Mouse (Mus musculus) urinary bladder, adult 18-20 months (tissue): Measurements from ENCODE around the gene Defb25.
"Not testable (repeated sequence)": the region's sequence is repeated elsewhere in the genome, so short reads cannot be mapped to it uniquely, and the experiment has no call there.

Experiments used
- DNase-seq, 2 experiments: peaks; one replicate each; pipeline ENCODE4 v3.0.0; 2022; ENCODE audit warnings: low spot score in 2 of 2, mixed read lengths in 2 of 2

Gene Defb25

DNA sequence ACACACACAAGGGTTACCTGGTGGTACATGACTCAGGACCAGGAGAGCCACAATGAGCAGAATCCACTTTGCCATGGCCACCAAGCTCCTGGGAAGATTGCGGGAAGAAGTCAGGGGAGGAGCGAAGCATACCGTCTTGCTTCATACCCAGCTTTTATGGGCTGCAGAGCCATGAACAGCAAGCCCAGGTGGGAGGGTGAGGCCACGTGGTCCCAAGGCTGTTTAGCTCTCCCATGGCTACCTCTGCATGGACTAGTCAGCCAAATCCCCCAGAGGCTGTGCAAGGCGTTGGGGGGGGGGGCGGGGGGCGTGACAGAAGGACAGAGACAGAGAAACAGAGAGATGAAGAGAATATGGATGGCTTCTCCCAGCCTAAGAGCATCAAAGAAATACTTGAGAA lies at the start of gene Defb25:
Gene Defb25 (minus strand): TSS at position 101 of the 400 bp plus-strand sequence.
- no peak for DNase-seq

DNA sequence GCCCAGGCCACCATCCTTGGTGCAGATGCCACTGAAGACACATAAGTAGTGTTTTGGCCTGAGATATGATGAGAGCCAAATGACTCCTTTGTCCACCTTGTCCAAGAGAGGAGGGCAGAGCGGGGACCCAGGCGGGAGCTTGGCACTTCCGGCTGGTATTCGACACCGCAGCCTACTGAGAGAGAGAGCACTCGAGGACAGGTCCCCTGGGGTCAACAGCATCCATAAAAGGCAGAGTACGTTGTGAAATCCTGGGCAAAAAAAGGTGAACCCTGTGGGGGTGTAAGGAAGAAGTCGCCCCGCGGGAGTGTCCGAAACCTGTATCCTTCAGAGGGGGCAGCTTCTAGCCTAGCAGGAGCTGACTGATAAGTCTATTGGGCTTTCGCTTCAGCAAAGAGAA lies 49.3 kb upstream of the Defb25 start:
- no peak for DNase-seq

DNA sequence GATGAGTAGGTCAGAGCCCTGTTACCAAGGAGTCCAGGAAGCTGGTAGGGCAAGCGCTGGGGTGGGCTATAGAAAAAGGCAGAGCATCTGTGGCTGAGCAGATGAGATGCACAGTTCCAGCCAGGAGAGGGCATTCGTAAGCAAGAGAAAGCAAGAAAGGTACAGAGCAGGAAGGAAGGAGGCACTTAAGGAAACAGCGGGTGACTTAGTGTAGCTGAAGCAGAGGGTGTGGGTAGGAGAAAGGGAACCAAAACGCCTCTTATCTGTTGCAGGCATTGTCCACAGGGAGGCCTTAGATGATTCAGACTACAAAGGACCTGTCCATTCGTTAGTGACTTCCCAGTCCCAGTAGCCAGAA lies 48.8 kb upstream of the Defb25 start:
- no peak for DNase-seq

DNA sequence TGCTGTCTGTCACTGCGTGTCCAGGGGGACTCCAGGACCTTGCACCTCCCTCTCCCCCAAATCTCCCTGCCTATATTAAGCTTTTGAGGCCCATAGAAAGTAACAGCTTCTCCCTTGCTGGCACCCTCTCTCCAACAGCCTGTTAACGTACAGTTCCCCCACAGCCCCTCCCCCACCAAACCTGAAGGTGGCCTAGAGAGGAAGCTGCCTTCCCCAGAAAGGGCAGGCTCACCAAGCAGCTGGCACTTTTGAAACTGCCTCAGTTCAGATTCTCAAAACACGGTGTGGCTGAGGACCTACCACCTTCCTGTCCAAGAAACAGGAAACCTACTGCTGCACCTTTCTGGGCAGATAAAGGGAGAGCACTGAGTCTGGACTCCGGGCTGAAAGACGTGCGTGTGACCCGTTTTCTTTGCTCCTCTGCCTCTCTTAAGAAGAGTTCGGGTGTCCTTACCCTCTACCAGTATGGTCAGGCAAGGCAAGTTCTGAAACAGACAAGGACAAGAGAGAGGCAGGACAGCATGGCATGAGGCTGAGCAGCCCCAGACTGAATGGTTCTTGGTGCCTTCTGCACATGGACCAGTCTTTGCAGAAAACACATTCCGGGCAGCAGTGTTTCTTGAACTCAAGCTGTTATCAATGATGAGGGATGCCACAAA lies 48.3 kb upstream of the Defb25 start:
- no peak for DNase-seq

DNA sequence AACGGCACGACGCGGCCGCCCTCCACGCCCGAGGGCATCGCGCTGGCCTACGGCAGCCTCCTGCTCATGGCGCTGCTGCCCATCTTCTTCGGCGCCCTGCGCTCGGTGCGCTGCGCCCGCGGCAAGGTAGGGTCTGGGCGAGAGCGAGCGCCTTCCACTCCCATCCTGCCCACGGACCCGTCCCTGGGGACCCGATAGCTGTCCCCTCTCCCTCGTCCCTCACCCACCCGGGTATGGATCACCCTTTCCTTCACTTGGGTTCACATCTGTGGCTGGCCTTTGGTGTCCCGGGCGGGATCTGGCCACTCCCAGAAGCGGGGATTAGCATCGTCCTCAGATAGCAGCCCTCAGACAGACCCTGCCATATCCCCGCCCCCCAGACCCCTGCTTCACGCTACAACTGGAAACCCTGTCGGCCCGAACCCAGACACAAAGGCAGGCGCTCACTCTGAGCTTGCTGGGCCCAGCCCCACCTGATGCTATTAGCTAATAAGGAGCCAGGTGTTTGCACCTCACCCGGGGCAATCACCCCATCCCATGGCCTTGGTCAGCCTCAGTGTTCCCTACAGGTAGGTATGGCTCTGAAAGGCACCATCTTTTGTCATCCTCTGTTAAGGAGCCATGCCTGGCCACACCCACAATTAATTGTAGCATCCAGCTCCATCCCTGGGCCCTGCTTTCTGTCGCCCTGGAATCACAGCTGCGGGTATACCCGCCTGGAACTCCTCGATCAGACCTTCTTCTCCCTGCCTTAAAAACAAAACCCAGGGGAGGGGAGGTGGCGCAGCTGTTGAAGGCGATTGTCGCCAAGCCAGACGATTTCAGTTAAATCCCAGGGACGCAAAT lies 47.0 kb upstream of the Defb25 start:
- no peak for DNase-seq

DNA sequence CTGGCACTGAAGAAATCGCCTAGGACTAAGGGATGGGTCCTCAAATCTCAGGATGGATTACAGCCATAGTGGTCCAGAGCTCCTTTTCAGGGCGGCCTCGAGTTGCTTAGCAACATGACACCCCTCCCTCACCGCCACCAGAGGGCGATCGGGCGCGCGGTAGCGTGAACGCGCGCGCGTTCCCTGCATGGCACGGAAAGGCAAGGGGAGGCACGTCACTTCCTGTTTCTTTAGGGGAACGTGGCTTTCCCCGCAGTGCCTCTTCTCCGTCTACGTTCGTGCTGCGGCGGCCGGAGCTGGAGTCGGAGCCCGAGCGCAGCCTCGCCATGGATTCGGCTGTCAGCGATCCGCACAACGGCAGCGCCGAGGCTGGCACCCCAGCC lies 46.4 kb upstream of the Defb25 start, which contains the start of gene H13:
Gene H13 (plus strand): TSS at position 206 of the 383 bp plus-strand sequence.
- peak; percentile 82 to 84 for DNase-seq

DNA sequence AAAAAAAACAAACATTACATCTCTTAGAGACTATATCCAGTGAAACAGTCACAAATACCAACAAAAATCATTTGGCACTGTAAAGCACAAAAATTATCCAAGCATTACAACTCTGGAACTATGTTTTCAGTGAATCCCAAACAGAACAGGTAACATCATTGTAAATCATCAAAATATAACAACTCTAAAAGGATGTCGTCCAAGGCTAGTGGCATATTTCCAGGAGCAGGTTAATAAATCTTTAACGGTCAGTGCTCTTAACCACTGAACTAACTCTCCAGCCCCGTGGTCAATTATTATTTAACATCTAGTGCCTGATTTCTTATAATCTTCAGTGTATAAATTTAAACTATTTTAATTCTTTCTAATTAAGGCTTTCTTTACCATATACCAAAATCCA lies 43.3 kb upstream of the Defb25 start:
- DNase-seq: not testable (repeated sequence)

DNA sequence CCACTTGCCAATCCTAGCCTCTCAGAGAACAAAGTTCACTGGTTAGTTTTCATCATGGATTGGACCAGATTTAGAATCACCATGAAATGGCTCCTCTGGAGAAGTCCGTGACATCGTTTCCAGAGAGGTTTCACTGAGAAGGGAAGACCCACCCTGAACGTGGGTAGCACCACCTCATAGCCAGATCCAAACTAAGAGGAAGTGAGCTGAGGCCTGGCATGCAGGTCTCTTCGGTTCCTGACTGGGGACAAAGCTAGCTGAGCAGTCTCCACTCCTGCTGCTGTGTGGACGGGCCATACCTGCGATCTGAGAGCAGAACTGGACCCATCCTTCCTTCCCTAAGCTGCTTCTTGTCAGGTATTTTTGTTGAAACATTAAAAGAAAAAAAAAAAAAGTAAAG lies 38.3 kb upstream of the Defb25 start:
- no peak for DNase-seq

DNA sequence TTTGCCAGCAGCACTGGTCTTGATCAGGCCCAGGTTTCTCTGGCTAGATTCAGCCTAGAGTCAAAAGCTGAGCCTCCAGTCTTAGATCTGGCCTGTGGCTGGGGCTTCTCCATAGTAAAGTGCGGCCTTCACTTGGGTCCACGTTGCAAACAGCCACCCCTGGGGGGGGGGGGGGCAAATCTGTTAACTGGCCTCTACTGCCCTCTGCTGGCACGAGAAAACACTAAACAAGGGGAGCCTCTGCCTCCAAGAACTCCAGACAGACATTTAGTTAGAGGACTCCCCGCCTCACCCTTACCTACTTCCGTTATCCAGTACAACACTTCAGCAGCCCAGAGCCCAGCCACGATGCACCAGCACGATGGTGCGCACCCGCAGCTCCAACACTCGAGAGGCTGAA lies 34.5 kb upstream of the Defb25 start:
- peak in 1 of 2 experiments; percentile 21 for DNase-seq

DNA sequence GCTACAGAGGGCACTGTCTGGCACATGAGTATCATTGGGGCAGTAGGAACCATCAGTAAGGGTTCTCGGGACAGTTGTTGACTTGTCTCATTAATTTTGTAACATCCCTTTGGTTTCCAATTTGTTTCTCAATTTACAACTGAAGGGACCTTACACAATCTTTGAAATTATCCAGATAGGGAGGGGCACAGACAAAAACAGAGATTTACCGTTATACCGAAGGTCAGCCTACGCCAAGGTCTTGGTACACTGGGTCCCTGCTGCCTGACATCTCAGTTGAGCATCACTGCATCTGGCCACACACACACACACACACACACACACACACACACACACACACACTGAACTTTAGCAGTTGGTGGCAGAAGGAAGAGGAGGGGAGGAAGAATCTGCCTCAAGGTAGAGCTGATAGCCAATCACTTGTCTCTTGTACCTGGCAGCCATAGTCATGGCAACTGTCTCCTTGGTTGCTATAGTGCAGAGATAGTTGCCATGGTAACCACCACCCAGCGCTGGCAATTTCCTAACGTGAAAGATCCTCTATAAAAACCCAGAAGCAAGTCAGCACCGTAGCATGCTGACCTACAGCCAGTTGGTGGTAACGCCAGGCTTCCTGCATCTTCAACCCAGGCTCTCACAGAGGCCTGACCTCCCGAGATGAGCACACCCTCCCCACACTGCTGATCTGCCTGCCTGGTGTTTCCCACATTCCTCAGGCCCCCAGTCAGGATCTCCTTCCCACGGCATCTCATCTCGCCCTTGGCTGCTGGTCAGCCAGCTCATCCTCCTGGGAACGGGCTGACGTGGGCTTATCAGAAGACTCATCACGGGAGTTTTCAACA lies 31.2 kb upstream of the Defb25 start:
- DNase-seq: peak in 1 of 2 experiments; percentile 37

DNA sequence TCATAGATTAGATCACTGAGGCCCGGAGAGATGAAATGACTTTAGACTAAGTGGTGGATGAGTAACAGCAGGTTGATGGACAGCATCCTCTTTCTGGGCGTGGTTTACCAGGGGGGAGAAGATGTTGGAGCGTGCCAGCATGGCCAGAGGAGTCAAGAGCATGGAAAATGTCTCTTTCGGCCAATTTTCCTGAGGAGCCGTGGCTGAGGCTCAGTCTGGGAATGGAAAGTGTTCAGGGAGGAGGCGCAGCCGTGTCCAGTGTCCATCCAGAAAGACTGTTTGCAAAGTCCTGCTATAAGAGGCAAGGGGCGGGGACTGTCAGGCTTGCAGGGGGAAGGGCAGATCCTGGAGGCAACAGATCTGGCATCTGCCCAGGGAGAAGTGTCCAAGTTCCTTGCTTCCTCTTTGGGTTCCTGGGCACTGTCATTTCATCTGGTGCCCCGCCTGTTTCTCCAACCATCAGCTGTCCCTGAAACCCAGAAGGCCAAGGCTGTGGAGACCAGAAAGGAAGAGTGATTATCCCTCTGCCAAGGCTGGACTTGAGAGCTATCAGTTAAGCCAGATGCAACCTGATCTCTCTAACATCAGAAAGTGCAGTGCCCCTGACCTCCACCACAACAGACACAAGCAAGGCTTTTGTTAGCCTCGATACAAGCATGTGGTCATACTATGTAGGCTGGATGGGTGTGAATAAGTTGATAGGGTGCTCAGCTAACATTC lies 30.2 kb upstream of the Defb25 start:
- no peak for DNase-seq

DNA sequence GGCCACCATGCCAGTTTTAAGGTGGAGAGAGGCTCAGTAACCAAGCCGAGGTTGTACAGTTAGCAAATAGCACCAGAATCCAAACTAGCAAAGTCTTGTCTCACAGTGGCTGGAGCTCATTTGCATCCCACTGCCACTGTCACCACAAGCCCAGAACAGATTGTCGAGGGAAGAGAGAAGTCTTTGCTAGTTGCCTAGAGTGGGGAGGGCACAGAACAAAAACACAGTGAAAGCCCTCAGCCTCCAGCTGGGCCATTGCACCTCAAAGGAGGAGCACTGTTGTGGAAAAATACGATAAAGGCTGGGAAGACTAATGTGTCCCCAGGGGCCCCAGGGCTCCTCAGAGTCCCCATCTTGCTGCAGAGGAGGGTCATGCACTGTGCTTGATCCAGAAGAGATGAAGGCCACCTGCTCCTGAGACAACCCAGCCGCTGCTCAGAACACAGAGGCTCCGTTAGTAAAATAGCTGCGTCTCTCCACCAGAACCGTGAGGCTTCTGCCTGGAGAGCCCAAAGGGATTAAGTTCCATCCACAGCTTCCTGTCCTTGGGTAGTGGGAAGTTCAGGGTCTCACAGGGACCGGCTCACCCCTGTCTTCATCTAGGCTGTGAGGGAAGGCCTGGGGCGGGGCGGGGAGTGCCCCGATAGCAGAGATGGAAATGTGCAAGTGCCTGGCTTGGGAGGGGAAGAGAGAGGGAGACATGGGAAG lies 16.7 kb upstream of the Defb25 start:
- DNase-seq: peak in 1 of 2 experiments; percentile 35

DNA sequence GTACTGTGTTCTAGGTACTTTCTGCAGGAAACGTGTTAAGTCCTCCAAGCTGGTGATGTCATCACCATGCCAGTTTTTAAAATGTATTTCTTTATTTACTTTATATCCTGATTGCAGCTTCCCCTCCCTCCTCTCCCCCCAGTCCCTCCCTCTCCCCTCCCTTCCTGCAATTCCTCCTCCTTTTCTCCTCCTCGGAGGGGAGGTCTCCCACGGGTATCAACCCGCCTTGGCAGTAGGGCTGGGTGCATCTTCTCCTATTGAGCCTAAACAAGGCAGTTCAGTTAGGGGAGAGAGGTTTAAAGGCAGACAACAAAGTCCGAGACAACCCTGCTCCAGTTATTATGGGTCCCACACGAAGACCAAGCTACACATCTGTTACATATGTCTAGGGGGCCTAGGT lies 16.0 kb upstream of the Defb25 start:
- no peak for DNase-seq

DNA sequence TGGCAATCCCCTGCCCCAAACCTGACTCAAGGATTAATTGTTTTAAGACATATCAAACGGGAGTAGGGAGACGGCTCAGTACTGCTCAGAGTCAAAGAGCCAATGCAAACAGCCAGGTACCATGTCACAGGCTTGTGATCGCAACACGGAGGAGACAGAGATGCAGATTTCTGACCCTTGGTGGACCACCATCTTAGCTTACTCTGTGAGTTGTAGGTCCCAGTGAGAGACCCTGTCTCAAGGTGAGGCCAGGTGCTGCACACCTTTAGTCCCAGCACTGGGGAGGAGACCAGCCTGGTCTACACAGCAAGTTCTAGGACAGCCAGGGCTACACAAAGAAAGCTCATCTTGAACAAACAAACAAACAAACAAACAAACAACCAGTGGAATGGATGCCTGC lies 14.5 kb upstream of the Defb25 start:
- no peak for DNase-seq

DNA sequence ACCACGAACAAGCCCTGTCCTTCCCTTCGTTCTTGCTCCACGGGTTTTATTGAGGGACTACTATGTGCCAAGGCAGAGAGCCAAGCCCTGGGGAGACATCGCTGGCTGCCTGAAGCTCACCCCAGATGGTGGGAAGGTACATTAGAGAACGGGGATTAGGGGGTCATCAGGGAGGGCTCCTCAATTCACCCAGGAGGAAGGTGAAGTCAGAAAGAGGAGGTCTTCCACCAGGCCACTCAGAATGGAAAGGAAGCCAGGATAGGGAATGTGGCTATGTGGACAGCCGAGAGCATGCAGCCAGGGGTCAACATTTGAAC lies 14.1 kb upstream of the Defb25 start:
- no peak for DNase-seq

DNA sequence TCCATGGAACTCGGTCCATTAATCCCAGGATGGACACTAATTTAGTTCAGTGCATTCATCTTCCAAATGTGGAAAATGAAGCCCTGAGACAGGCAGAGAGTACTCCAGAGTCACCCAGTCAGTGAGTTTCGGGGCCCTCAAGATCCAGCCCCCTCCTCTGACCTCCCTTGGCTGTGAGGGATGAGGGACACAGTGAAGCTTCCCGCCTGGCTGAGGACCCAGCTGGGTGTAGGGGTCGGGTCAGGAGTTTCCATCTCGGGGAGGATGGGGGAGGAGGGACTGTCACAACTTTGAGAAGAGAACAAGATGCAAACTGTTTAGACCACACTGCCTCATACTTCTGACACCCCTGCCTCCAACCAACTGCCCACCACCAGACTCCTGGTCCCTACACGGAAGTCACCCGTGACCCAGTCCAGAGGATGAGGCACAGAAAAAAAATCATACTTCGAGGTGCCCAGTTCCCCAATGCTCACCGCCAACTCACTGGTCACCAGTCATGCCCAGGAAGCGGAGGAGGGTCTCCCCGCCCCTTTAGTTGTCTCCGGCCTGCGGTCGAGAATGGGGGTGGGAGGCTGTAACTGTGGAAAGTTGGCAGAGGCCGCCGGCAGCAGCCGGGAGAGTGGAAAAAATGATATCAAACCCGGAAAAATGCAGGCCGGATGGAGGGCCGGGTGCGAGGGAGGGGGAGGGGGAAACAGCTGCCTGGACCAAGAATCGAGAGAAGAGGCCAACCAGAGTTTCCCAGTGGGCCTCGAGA lies 13.6 kb upstream of the Defb25 start:
- DNase-seq: peak in 1 of 2 experiments; percentile 49

DNA sequence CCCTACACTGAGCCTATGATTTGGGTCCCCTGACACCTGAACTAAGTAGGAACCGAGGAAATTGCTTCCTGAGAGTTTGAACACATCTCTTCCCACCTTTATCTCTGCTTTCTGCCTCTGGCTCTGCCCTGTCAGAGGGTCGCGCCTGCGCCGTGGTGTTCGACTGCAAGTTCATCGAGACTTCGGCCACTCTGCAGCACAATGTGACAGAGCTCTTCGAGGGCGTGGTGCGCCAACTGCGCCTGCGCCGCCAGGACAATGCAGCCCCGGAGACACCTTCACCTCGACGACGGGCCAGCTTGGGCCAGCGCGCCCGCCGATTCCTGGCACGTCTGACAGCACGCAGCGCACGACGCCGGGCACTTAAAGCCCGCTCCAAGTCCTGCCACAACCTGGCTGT lies 11.5 kb upstream of the Defb25 start:
- DNase-seq: no peak

DNA sequence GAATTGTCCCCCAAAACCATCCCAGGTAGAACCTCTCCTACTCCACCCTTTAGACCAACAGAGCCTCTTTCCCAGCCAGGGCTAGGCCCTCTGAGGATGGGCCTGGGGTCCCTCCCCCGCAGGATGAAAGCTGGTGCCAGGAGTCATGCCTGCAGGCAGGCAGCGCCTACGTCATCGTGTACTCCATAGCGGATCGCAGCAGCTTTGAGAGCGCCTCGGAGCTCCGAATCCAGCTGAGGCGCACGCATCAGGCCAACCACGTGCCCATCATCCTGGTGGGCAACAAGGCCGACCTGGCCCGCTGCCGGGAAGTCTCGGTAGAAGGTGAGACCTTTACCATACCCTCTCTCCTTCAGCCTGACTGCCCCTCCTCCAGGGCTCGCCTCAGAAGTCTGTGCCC lies 10.5 kb upstream of the Defb25 start:
- no peak for DNase-seq

DNA sequence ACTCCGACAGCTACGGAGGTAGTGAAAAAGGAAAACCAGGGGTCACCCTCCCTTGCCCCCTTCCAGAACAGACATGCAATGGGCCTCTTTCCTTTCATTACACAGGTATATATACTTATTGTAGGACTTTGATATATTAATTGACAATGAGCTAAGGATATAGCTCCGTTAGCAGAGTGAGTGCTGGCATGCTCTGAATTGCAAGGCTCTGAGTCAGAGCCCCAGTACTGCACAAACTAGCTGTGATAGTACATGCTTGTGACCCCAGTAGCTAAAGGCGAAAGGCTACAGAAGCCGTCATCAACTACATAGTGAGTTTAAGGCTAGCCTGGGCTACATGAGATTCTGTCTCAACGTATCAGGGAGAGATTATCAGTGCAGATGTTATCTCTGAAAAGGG lies 7.1 kb upstream of the Defb25 start:
- DNase-seq: no peak

DNA sequence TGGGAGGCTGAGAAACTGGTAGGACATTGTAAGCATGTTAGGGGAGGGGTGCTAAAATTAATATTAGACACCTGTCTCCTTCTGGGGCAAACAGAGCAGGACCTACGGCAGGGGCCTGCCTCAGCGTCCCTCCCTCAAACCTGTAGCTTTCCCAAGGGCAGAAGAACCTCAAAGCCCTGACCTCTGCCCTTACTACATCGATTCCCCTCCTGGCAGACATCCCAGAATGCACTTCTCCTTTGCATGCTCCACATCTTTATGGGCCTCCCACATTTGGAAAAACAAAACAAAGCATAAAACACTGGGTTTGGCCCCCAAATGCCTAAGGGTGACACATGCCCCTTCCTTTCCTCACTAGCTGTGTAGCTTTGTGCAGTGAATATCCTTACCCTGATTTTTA lies 6.4 kb upstream of the Defb25 start:
- no peak for DNase-seq

DNA sequence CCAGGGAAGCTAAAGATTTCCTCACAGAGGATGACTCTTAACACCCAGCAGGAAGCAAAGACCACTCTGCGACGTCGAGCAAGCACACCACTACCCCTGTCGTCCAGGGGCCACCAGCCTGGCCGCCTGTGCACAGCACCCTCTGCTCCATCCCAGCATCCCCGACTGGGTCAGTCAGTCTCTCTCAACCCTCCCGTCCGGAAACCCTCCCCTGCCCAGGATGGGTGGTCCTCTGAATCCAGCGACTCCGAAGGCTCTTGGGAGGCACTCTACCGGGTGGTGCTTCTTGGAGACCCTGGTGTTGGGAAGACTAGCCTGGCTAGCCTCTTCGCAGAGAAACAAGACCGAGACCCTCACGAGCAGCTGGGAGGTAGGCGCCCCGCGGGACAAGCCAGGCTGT lies 5.2 kb upstream of the Defb25 start:
- DNase-seq: no peak
